Mouse (Mus musculus): Measurements from ENCODE around the gene Slc4a1ap. TPM values are rescaled to one million over a fixed set of nuclear protein-coding genes. Genes with fewer than 3 reads are reported as not detected.

Slc4a1ap gene
- total and polyA plus RNA-seq, 3 experiments = 41.6 to 523 (median 41.7) TPM

- Histone ChIP-seq H3K4me3 (ENCODE audit: control insufficient read depth in 1 of 2, insufficient read depth in 1 of 2, low read depth in 2 of 2, low read length in 2 of 2) (no peak overlapping the region), H3K27ac (ENCODE audit: control insufficient read depth, low read depth, low read length) (no peak overlapping the region), H3K9me3 (replicated peaks; ENCODE audit: insufficient read depth, low read length) (no peaks in the 10 kb centered on the region), H3K36me3 (ENCODE audit: control insufficient read depth in 1 of 2, insufficient read depth in 2 of 2, low read length in 2 of 2) (peaks cover 0 to 15% of the 10 kb centered on the region in 2 experiments; a peak in 2 of 4 replicates), H3K4me1 (ENCODE audit: control insufficient read depth in 1 of 2, insufficient read depth in 2 of 2, low read length in 2 of 2) (peaks cover 0 to 13% of the 10 kb centered on the region in 2 experiments; a peak in 2 of 4 replicates), H3K9ac (ENCODE audit: control insufficient read depth, low read depth, low read length, poor library complexity, severe bottlenecking) (no peak overlapping the region), H3K79me2 (ENCODE audit: control insufficient read depth, insufficient read depth, low read length, poor library complexity) (no peaks in the 10 kb centered on the region), H3K27me3 (ENCODE audit: control insufficient read depth in 1 of 2, insufficient read depth in 2 of 2, low read length in 2 of 2) (no peaks in the 10 kb centered on the region)
- no peak for DNase-seq (ENCODE audit: low read depth, low spot score)
- TF ChIP-seq RAD21 (IDR thresholded peaks at IDR 0.05; ENCODE audit: low read depth, low read length) = no peak
- no peak for TF ChIP-seq TAL1 (IDR thresholded peaks at IDR 0.05; ENCODE audit: low read length)
- no peak for TF ChIP-seq TBP (IDR thresholded peaks at IDR 0.05; ENCODE audit: low read depth, low read length)
- no peak for TF ChIP-seq CHD2 (IDR thresholded peaks at IDR 0.05; ENCODE audit: low read length)
- TF ChIP-seq CTCF (IDR thresholded peaks at IDR 0.05 in 2 of 3, conservative IDR thresholded peaks at IDR 0.05 in 1 of 3; ENCODE audit: control insufficient read depth in 1 of 3, insufficient read depth in 1 of 3, low read depth in 2 of 3, low read length in 3 of 3, poor library complexity in 1 of 3, severe bottlenecking in 1 of 3) = no peak
- no peak for TF ChIP-seq POLR2A (IDR thresholded peaks at IDR 0.05; ENCODE audit: control insufficient read depth in 1 of 2, insufficient read depth in 1 of 2, low read depth in 1 of 2, low read length in 2 of 2, poor library complexity in 1 of 2)
- no peak for TF ChIP-seq MEF2A (IDR thresholded peaks at IDR 0.05; ENCODE audit: extremely low read depth, insufficient replicate concordance, low read depth, low read length, poor library complexity, severe bottlenecking)
- TF ChIP-seq MYB (IDR thresholded peaks at IDR 0.05; ENCODE audit: low read depth, low read length) = no peak
- TF ChIP-seq UBTF (IDR thresholded peaks at IDR 0.05; ENCODE audit: borderline replicate concordance, insufficient read depth, low read depth, low read length) = no peak
- no peak for TF ChIP-seq ELF1 (IDR thresholded peaks at IDR 0.05; ENCODE audit: low read depth, low read length)
These were observed 39.7 kb downstream of the Slc4a1ap start for GRCm38 (mm10) chr5:31566457-31566856.

DNA sequence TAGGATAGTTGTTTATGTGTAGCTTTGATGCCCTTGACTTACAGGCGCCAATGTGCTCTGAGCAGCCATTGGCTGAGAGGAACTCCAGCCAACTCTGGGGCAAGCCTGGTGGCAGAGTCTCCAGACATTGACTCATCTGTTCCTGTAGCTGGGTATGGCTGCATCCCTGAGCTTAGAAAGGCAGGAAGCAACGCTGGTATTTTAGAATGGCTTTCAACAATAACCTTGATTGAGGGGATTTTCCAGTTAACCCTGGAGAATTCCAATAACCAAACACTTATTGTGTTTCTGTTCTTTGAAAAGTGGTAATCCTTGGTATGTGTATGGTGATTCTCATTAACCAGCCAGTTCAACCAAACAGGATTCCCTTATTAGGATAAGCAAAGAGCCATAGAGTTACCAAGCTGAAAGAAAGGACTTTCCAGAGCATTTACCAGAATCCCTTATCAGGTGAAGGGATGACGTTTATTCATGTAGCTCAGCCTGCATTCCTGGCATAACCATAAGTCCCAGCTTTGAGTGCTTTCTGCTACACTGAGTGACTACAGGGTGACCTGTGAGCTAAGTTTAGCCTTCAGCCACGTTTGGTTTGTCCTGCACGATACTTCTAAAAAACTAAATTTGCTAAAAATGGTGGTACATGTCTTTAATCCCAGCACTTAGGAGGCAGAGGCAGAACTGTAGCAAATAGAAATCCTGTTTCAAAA, 41.3 kb downstream of the Slc4a1ap start:
- Histone ChIP-seq H3K9ac (ENCODE audit: control insufficient read depth, low read depth, low read length, poor library complexity, severe bottlenecking) (no peak overlapping the region), H3K9me3 (replicated peaks; ENCODE audit: insufficient read depth, low read length) (no peaks in the 10 kb centered on the region), H3K27me3 (ENCODE audit: control insufficient read depth in 1 of 2, insufficient read depth in 2 of 2, low read length in 2 of 2) (no peaks in the 10 kb centered on the region), H3K4me1 (ENCODE audit: control insufficient read depth in 1 of 2, insufficient read depth in 2 of 2, low read length in 2 of 2) (peaks cover 0 to 18% of the 10 kb centered on the region in 2 experiments; a peak in 2 of 4 replicates), H3K4me3 (ENCODE audit: control insufficient read depth in 1 of 2, insufficient read depth in 1 of 2, low read depth in 2 of 2, low read length in 2 of 2) (no peak overlapping the region), H3K27ac (ENCODE audit: control insufficient read depth, low read depth, low read length) (no peak overlapping the region), H3K36me3 (ENCODE audit: control insufficient read depth in 1 of 2, insufficient read depth in 2 of 2, low read length in 2 of 2) (peaks cover 0 to 17% of the 10 kb centered on the region in 2 experiments; a peak in 2 of 4 replicates), H3K79me2 (ENCODE audit: control insufficient read depth, insufficient read depth, low read length, poor library complexity) (no peaks in the 10 kb centered on the region)
- TF ChIP-seq JUND (IDR thresholded peaks at IDR 0.05; ENCODE audit: low read depth, low read length) (no peak), MYB (IDR thresholded peaks at IDR 0.05; ENCODE audit: low read depth, low read length) (no peak), MAZ (IDR thresholded peaks at IDR 0.05; ENCODE audit: low read depth, low read length) (no peak), POLR2AphosphoS2 (IDR thresholded peaks at IDR 0.05; ENCODE audit: low read length) (no peak), RAD21 (IDR thresholded peaks at IDR 0.05; ENCODE audit: low read depth, low read length) (no peak), ELF1 (IDR thresholded peaks at IDR 0.05; ENCODE audit: low read depth, low read length) (no peak), ETS1 (IDR thresholded peaks at IDR 0.05; ENCODE audit: low read depth, low read length) (no peak), RCOR1 (IDR thresholded peaks at IDR 0.05; ENCODE audit: low read depth, low read length) (no peak), ZMIZ1 (IDR thresholded peaks at IDR 0.05; ENCODE audit: low read depth, low read length) (no peak), POLR2AphosphoS5 (IDR thresholded peaks at IDR 0.05; ENCODE audit: borderline replicate concordance, low read depth, low read length) (no peak), MAX (IDR thresholded peaks at IDR 0.05; ENCODE audit: low read length) (no peak), CHD1 (IDR thresholded peaks at IDR 0.05; ENCODE audit: low read depth, low read length) (no peak), GABPA (IDR thresholded peaks at IDR 0.05; ENCODE audit: low read depth, low read length) (no peak), HCFC1 (IDR thresholded peaks at IDR 0.05; ENCODE audit: low read depth, low read length) (no peak), MYC (IDR thresholded peaks at IDR 0.05; ENCODE audit: low read depth, low read length) (no peak)
- DNase-seq (ENCODE audit: low read depth, low spot score) = no peak
